Mouse (Mus musculus): ENCODE results near the gene Dus2. TPM values are rescaled to one million over a fixed set of nuclear protein-coding genes. Genes with fewer than 3 reads are reported as not detected.
A peak's percentile ranks its signal among the peaks of the same experiment; 100 is the strongest.

Dus2 gene
- total RNA-seq (2021), result 1 to 10 TPM; 8.8 to 8.9 TPM

GRCm38 (mm10) chr8:105990856-105991387 lies at the start of gene Dus2:
TSS of gene Dus2 (plus strand) at chr8:105991337.
- intact Hi-C loops (cut with DNase I), result loop anchor here (1.0 to 5.0 kb wide), 3 partner anchors 31 to 126 kb away; no protein-coding TSS in a partner anchor
- peak; percentile 30 for DNase-seq (ENCODE audit: low spot score)

- DNase-seq (ENCODE audit: low spot score), result no peak
- intact Hi-C loops (cut with DNase I), result no loop called here
These were observed 49.1 kb upstream of the Dus2 start for GRCm38 (mm10) chr8:105942026-105942425.

- no peak for DNase-seq (ENCODE audit: low spot score)
- intact Hi-C loops (cut with DNase I), result no loop called here
These were observed 48.6 kb upstream of the Dus2 start for GRCm38 (mm10) chr8:105942542-105942941.

GRCm38 (mm10) chr8:105943321-105943739 lies 47.8 kb upstream of the Dus2 start, which contains the start of gene Lcat:
TSS of gene Lcat (minus strand) at chr8:105943382.
- no peak for DNase-seq (ENCODE audit: low spot score)
- intact Hi-C loops (cut with DNase I), result no loop called here

GRCm38 (mm10) chr8:105949350-105949749 lies 41.8 kb upstream of the Dus2 start:
- intact Hi-C loops (cut with DNase I), result no loop called here
- no peak for DNase-seq (ENCODE audit: low spot score)

GRCm38 (mm10) chr8:105951057-105951659 lies 40.0 kb upstream of the Dus2 start:
- no peak for DNase-seq (ENCODE audit: low spot score)
- intact Hi-C loops (cut with DNase I), result no loop called here

GRCm38 (mm10) chr8:105956556-105956955 lies 34.6 kb upstream of the Dus2 start:
- no peak for DNase-seq (ENCODE audit: low spot score)
- intact Hi-C loops (cut with DNase I), result loop anchor here (2.0 kb wide), 1 partner anchor 18 kb away; the partner anchor contains the start of gene Psmb10

- intact Hi-C loops (cut with DNase I), result loop anchor here (2.0 kb wide), 1 partner anchor 19 kb away; the partner anchor contains the start of gene Psmb10
- DNase-seq (ENCODE audit: low spot score), result peak; percentile 35
These were observed 33.3 kb upstream of the Dus2 start for GRCm38 (mm10) chr8:105957813-105958212.

- intact Hi-C loops (cut with DNase I), result no loop called here
- DNase-seq (ENCODE audit: low spot score), result no peak
These were observed 31.8 kb upstream of the Dus2 start for GRCm38 (mm10) chr8:105959350-105959749.

- intact Hi-C loops (cut with DNase I), result no loop called here
- no peak for DNase-seq (ENCODE audit: low spot score)
These were observed 30.0 kb upstream of the Dus2 start for GRCm38 (mm10) chr8:105961101-105961500.

GRCm38 (mm10) chr8:105961536-105961935 lies 29.6 kb upstream of the Dus2 start:
- DNase-seq (ENCODE audit: low spot score), result no peak
- intact Hi-C loops (cut with DNase I), result no loop called here

- intact Hi-C loops (cut with DNase I), result no loop called here
- DNase-seq (ENCODE audit: low spot score), result no peak
These were observed 26.5 kb upstream of the Dus2 start for GRCm38 (mm10) chr8:105964506-105965265.

- peak; percentile 53 for DNase-seq (ENCODE audit: low spot score)
- intact Hi-C loops (cut with DNase I), result no loop called here
These were observed 25.8 kb upstream of the Dus2 start for GRCm38 (mm10) chr8:105965266-105965904.

- intact Hi-C loops (cut with DNase I), result no loop called here
- peak; percentile 78 for DNase-seq (ENCODE audit: low spot score)
These were observed 25.2 kb upstream of the Dus2 start, which contains the start of gene Slc12a4 for GRCm38 (mm10) chr8:105965905-105966341. TSS of gene Slc12a4 (minus strand) at chr8:105966097.

GRCm38 (mm10) chr8:105966692-105967311 lies 24.3 kb upstream of the Dus2 start:
- intact Hi-C loops (cut with DNase I), result no loop called here
- no peak for DNase-seq (ENCODE audit: low spot score)

- intact Hi-C loops (cut with DNase I), result no loop called here
- no peak for DNase-seq (ENCODE audit: low spot score)
These were observed 21.8 kb upstream of the Dus2 start for GRCm38 (mm10) chr8:105969367-105969766.

GRCm38 (mm10) chr8:105971019-105971720 lies 20.0 kb upstream of the Dus2 start:
- intact Hi-C loops (cut with DNase I), result no loop called here

GRCm38 (mm10) chr8:105975363-105975762 lies 15.8 kb upstream of the Dus2 start:
- DNase-seq (ENCODE audit: low spot score), result no peak
- intact Hi-C loops (cut with DNase I), result no loop called here

More at GRCm38 (mm10) chr8:105971019-105971720, 20.0 kb upstream of the Dus2 start:
- no peak for DNase-seq (ENCODE audit: low spot score)

GRCm38 (mm10) chr8:105979325-105979724 lies 11.8 kb upstream of the Dus2 start, which contains the start of gene Dpep3:
TSS of gene Dpep3 (minus strand) at chr8:105979429.
- DNase-seq (ENCODE audit: low spot score), result no peak
- intact Hi-C loops (cut with DNase I), result no loop called here
